Comparison of ENCODE assay signal across 9 mouse cellular contexts in the genomic region with DNA sequence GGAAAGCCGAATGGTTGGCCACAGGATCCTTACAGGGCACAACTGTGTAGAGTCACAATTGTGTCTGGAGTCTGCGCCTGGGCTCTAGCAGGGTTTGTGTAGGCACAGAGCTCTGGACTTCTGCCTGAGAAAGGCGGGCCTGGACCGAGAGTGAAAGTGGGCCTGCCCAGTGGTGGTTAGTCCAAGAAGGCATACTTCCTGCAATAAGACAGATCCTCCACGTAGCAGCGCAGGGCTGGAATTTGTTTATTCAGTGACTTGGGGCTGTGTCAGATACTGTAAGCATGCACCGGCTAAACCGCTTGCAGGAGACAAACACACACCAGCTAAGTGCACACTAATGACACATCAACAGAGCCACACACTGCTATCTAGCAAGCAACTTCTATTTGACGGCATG. TPM values are rescaled to one million over a fixed set of nuclear protein-coding genes. Genes with fewer than 3 reads are reported as not detected.
A peak's percentile ranks its signal among the peaks of the same experiment; 100 is the strongest.
DNase-seq lines count a peak whose midpoint lies in the region; ATAC-seq lines count a peak whose summit lies in the region.
"Had no signal": no experiment of that assay in that cellular context is flagged by ENCODE, and none has a peak within 500 bp of the region (broad histone marks: within the 10 kb centered on the region; RNA-seq: fewer than 3 reads in every experiment).

No protein-coding gene starts in this region.

- no peaks in the 10 kb centered on the region for H3K9me3 ChIP-seq in hindbrain, embryonic 11.5 days (ENCODE audit: control insufficient read depth, low read length)
- H3K9me3 ChIP-seq in hindbrain, embryonic 13.5 days: no peaks in the 10 kb centered on the region
- no peaks in the 10 kb centered on the region for H3K9me3 ChIP-seq in kidney, embryonic 16.5 days (ENCODE audit: low read length)
- no peaks in the 10 kb centered on the region for H3K9me3 ChIP-seq in midbrain, embryonic 14.5 days (ENCODE audit: control insufficient read depth, low read length)
- H3K9me3 ChIP-seq: G1E had no signal

- 49% methylated on average over 9 of the region's 9 CpGs for WGBS in hindbrain, embryonic 11.5 days
- WGBS in hindbrain, embryonic 13.5 days: 51% methylated on average over 9 of the region's 9 CpGs
- 51% methylated on average over 9 of the region's 9 CpGs for WGBS in kidney, embryonic 16.5 days
- 45% methylated on average over 9 of the region's 9 CpGs for WGBS in midbrain, embryonic 14.5 days

- no peaks in the 10 kb centered on the region for H3K36me3 ChIP-seq in hindbrain, embryonic 11.5 days (ENCODE audit: control insufficient read depth, insufficient read depth, low read length)
- no peaks in the 10 kb centered on the region for H3K36me3 ChIP-seq in hindbrain, embryonic 13.5 days
- H3K36me3 ChIP-seq in kidney, embryonic 16.5 days (ENCODE audit: insufficient read depth, low read length): no peaks in the 10 kb centered on the region
- H3K36me3 ChIP-seq in midbrain, embryonic 14.5 days (ENCODE audit: control insufficient read depth, insufficient read depth, low read length): no peaks in the 10 kb centered on the region
- H3K36me3 ChIP-seq: G1E had no signal

- H3K4me2 ChIP-seq in hindbrain, embryonic 11.5 days (replicated peaks; ENCODE audit: low read depth, low read length): no peak overlapping the region
- no peak overlapping the region for H3K4me2 ChIP-seq in hindbrain, embryonic 13.5 days
- H3K4me2 ChIP-seq in kidney, embryonic 16.5 days (replicated peaks; ENCODE audit: low read depth, low read length): no peak overlapping the region
- H3K4me2 ChIP-seq in midbrain, embryonic 14.5 days (ENCODE audit: low read length): no peak overlapping the region

- peak; percentile 29 for DNase-seq in hindbrain, embryonic 11.5 days (ENCODE audit: low spot score)
- DNase-seq in gastrocnemius, postnatal 25 days: peak; percentile 79
- peak; percentile 79 for DNase-seq in skeletal muscle tissue, adult 2 months (ENCODE audit: low read depth, low spot score)
- no peak for DNase-seq in midbrain, embryonic 14.5 days
- no peak for DNase-seq in layer of hippocampus, postnatal 14 days (ENCODE audit: low spot score in 2 of 2)
- DNase-seq in natural killer cell, adult 2 months (ENCODE audit: low spot score in 2 of 2): no peak

- H3K27me3 ChIP-seq in hindbrain, embryonic 11.5 days (ENCODE audit: control insufficient read depth, insufficient read depth, low read length): peaks cover 60% of the 10 kb centered on the region
- H3K27me3 ChIP-seq in hindbrain, embryonic 13.5 days: peaks cover 82% of the 10 kb centered on the region
- peaks cover 54% of the 10 kb centered on the region for H3K27me3 ChIP-seq in kidney, embryonic 16.5 days (ENCODE audit: insufficient read depth, low read length)
- peaks cover 52% of the 10 kb centered on the region for H3K27me3 ChIP-seq in midbrain, embryonic 14.5 days (ENCODE audit: control insufficient read depth, insufficient read depth, low read length)

- H3K4me3 ChIP-seq in hindbrain, embryonic 11.5 days (ENCODE audit: low read depth, low read length): no peak overlapping the region
- no peak overlapping the region for H3K4me3 ChIP-seq in hindbrain, embryonic 13.5 days
- no peak overlapping the region for H3K4me3 ChIP-seq in kidney, embryonic 16.5 days (ENCODE audit: low read length)
- no peak overlapping the region for H3K4me3 ChIP-seq in midbrain, embryonic 14.5 days (replicated peaks; ENCODE audit: low read depth, low read length)

- peaks cover 10% of the 10 kb centered on the region for H3K4me1 ChIP-seq in hindbrain, embryonic 11.5 days (replicated peaks; ENCODE audit: control insufficient read depth, insufficient read depth, low read length)
- H3K4me1 ChIP-seq in hindbrain, embryonic 13.5 days (replicated peaks): peaks cover 39% of the 10 kb centered on the region
- peaks cover 32% of the 10 kb centered on the region for H3K4me1 ChIP-seq in kidney, embryonic 16.5 days (ENCODE audit: insufficient read depth, low read length)
- H3K4me1 ChIP-seq in midbrain, embryonic 14.5 days (ENCODE audit: control insufficient read depth, insufficient read depth, low read length): peaks cover 18% of the 10 kb centered on the region

- no peak overlapping the region for H3K9ac ChIP-seq in hindbrain, embryonic 11.5 days (ENCODE audit: low read depth, low read length)
- no peak overlapping the region for H3K9ac ChIP-seq in hindbrain, embryonic 13.5 days
- H3K9ac ChIP-seq in kidney, embryonic 16.5 days (replicated peaks; ENCODE audit: low read length): no peak overlapping the region
- H3K9ac ChIP-seq in midbrain, embryonic 14.5 days (replicated peaks; ENCODE audit: low read length): no peak overlapping the region

- no peak for ATAC-seq in hindbrain, embryonic 11.5 days (ENCODE audit: low FRiP score)
- ATAC-seq in hindbrain, embryonic 13.5 days (ENCODE audit: low FRiP score): no peak
- 0 out of 2 replicates have a peak, but pooled peaks have one; percentile 20 for ATAC-seq in kidney, embryonic 16.5 days (ENCODE audit: low FRiP score, low TSS enrichment)
- ATAC-seq in midbrain, embryonic 14.5 days (ENCODE audit: low FRiP score, low TSS enrichment): no peak

- no peak overlapping the region for H3K27ac ChIP-seq in hindbrain, embryonic 11.5 days (ENCODE audit: low read depth, low read length)
- H3K27ac ChIP-seq in hindbrain, embryonic 13.5 days: no peak overlapping the region
- no peak overlapping the region for H3K27ac ChIP-seq in kidney, embryonic 16.5 days (ENCODE audit: low read length)
- H3K27ac ChIP-seq in midbrain, embryonic 14.5 days (replicated peaks; ENCODE audit: low read depth, low read length): no peak overlapping the region

RNA-seq across cellular contexts. Expression of a gene that starts 2.3 kb away (rescaled TPM):
- polyA plus RNA-seq in hindbrain, embryonic 11.5 days (2014; fragmentation: Nextera tagmentation; extraction: Ambion mirVana): 3.1 and 5.2 TPM in 2 replicates
- polyA plus RNA-seq in hindbrain, embryonic 13.5 days (2015; fragmentation: Nextera tagmentation; extraction: Ambion mirVana): 2.2 and 2.4 TPM in 2 replicates
- 100 to 1,000 TPM; 234 to 298 TPM for total RNA-seq in gastrocnemius, postnatal 25 days (2021)
- 8.6 and 11.4 TPM in 2 replicates for polyA plus RNA-seq in kidney, embryonic 16.5 days (2015; fragmentation: Nextera tagmentation; extraction: Ambion mirVana)
- polyA plus RNA-seq in midbrain, embryonic 14.5 days (2014; fragmentation: Nextera tagmentation; extraction: Ambion mirVana): 0.18 and 1.2 TPM in 2 replicates
- total RNA-seq in layer of hippocampus, postnatal 14 days (2021): under 1 TPM; 0.31 to 0.44 TPM
- polyA plus RNA-seq: G1E had no signal

RNA-seq across cellular contexts. Expression of a gene that starts 34.7 kb away (rescaled TPM):
- polyA plus RNA-seq in hindbrain, embryonic 11.5 days (2014; fragmentation: Nextera tagmentation; extraction: Ambion mirVana): 26.2 and 33.1 TPM in 2 replicates
- 41.3 and 44.5 TPM in 2 replicates for polyA plus RNA-seq in hindbrain, embryonic 13.5 days (2015; fragmentation: Nextera tagmentation; extraction: Ambion mirVana)
- total RNA-seq in gastrocnemius, postnatal 25 days (2021): 10 to 100 TPM; 25.4 to 26.1 TPM
- polyA plus RNA-seq in kidney, embryonic 16.5 days (2015; fragmentation: Nextera tagmentation; extraction: Ambion mirVana): 25.3 and 26.7 TPM in 2 replicates
- 31.1 and 47.7 TPM in 2 replicates for polyA plus RNA-seq in midbrain, embryonic 14.5 days (2014; fragmentation: Nextera tagmentation; extraction: Ambion mirVana)
- total RNA-seq in layer of hippocampus, postnatal 14 days (2021): 10 to 100 TPM; 69.9 to 74.4 TPM

RNA-seq across cellular contexts. Expression of a gene that starts 43.6 kb away (rescaled TPM):
- polyA plus RNA-seq in hindbrain, embryonic 11.5 days (2014; fragmentation: Nextera tagmentation; extraction: Ambion mirVana): 2.5 and 3.3 TPM in 2 replicates
- polyA plus RNA-seq in hindbrain, embryonic 13.5 days (2015; fragmentation: Nextera tagmentation; extraction: Ambion mirVana): 5.8 and 6.3 TPM in 2 replicates
- total RNA-seq in gastrocnemius, postnatal 25 days (2021): 1 to 10 TPM; 2.8 to 3.0 TPM
- 5.8 and 6.0 TPM in 2 replicates for polyA plus RNA-seq in kidney, embryonic 16.5 days (2015; fragmentation: Nextera tagmentation; extraction: Ambion mirVana)
- polyA plus RNA-seq in midbrain, embryonic 14.5 days (2014; fragmentation: Nextera tagmentation; extraction: Ambion mirVana): 1.8 and 3.4 TPM in 2 replicates
- 1 to 10 TPM; 5.1 to 6.0 TPM for total RNA-seq in layer of hippocampus, postnatal 14 days (2021)

Comparison
In these comparisons a context has a peak if more than half of its experiments do, and no peak if none do; other contexts are left out.
1. DNase-seq: peak in hindbrain, embryonic 11.5 days (single experiment), gastrocnemius, postnatal 25 days (single experiment) and skeletal muscle tissue, adult 2 months (single experiment); none in midbrain, embryonic 14.5 days (single experiment), layer of hippocampus, postnatal 14 days (0 of 2) and natural killer cell, adult 2 months (0 of 2).